Mouse (Mus musculus) megakaryocyte, embryonic 14.5 days (primary cell): Measurements from ENCODE around the gene Metap2. TPM values are rescaled to one million over a fixed set of nuclear protein-coding genes. Genes with fewer than 3 reads are reported as not detected.
A peak's percentile ranks its signal among the peaks of the same experiment; 100 is the strongest.
"Not testable (repeated sequence)": the region's sequence is repeated elsewhere in the genome, so short reads cannot be mapped to it uniquely, and the experiment has no call there.

ENCODE experiments used
- H3K27me3 ChIP-seq: replicated peaks from 2 replicates; pipeline ENCODE3; 2012; ENCODE audit warnings: inconsistent platforms
- H3K36me3 ChIP-seq: replicated peaks from 2 replicates; pipeline ENCODE3; 2012; ENCODE audit warnings: low read length, inconsistent platforms, mixed read lengths
- H3K4me1 ChIP-seq: 2 replicates; pipeline ENCODE4 v1.6.1; 2012; ENCODE audit warnings: inconsistent platforms
- H3K4me3 ChIP-seq: replicated peaks from 2 replicates; pipeline ENCODE3; 2012; ENCODE audit warnings: moderate library complexity, mild to moderate bottlenecking, inconsistent platforms
- H3K9me3 ChIP-seq: 2 replicates; pipeline ENCODE4 v1.6.1; 2012; ENCODE audit warnings: inconsistent platforms
- FLI1 ChIP-seq: IDR thresholded peaks from 2 replicates; pipeline ENCODE4 v1.6.1; 2012; ENCODE audit warnings: low read length, inconsistent platforms, mixed read lengths
- GATA1 ChIP-seq: IDR thresholded peaks from 3 replicates; pipeline ENCODE4 v1.6.1; 2012; ENCODE audit warnings: mixed read lengths, low read length, inconsistent platforms, borderline replicate concordance
- polyA plus RNA-seq: library from polyadenylated mRNA; stranded (reverse); fragments of >175 nt; gene quantifications from 2 replicates; pipeline ENCODE4 v1.2.3, GENCODE M21; 2012; ENCODE audit warnings: low replicate concordance; ENCODE audit not compliant: insufficient read depth

The Metap2 gene
- polyA plus RNA-seq, 1 experiment, result 494 TPM

- no peaks in the 10 kb centered on the region for H3K36me3 ChIP-seq
- H3K4me3 ChIP-seq, result peak within 1 kb of the TSS; percentile 83
- H3K9me3 ChIP-seq, result no peaks in the 10 kb centered on the region
- H3K27me3 ChIP-seq, result peaks cover 20% of the 10 kb centered on the region
- no peak for TF ChIP-seq FLI1
- no peak for TF ChIP-seq GATA1
- peaks cover 34% of the 10 kb centered on the region for H3K4me1 ChIP-seq
Measured at GRCm38 (mm10) chr10:93830931-93831729, 65.8 kb downstream of the Metap2 start, which contains the start of gene Usp44. Usp44 (plus strand) TSS chr10:93831555.

GRCm38 (mm10) chr10:93829898-93830831 lies 66.7 kb downstream of the Metap2 start:
- Histone ChIP-seq H3K27me3 (peaks cover 20% of the 10 kb centered on the region), H3K4me1 (peaks cover 34% of the 10 kb centered on the region), H3K4me3 (no peak overlapping the region), H3K36me3 (no peaks in the 10 kb centered on the region), H3K9me3 (no peaks in the 10 kb centered on the region)
- no peak for TF ChIP-seq FLI1
- TF ChIP-seq GATA1, result no peak

GRCm38 (mm10) chr10:93818661-93819060 lies 78.2 kb downstream of the Metap2 start:
- peaks cover 2% of the 10 kb centered on the region for H3K27me3 ChIP-seq
- no peak overlapping the region for H3K4me3 ChIP-seq
- TF ChIP-seq FLI1, result no peak
- TF ChIP-seq GATA1, result no peak
- no peaks in the 10 kb centered on the region for H3K36me3 ChIP-seq
- H3K4me1 ChIP-seq, result peaks cover 7% of the 10 kb centered on the region
- H3K9me3 ChIP-seq, result peaks cover 10% of the 10 kb centered on the region

- H3K9me3 ChIP-seq, result peaks cover 10% of the 10 kb centered on the region
- peaks cover 5% of the 10 kb centered on the region for H3K4me1 ChIP-seq
- TF ChIP-seq GATA1, result no peak
- H3K36me3 ChIP-seq, result no peaks in the 10 kb centered on the region
- peaks cover 4% of the 10 kb centered on the region for H3K27me3 ChIP-seq
- H3K4me3 ChIP-seq, result no peak overlapping the region
Measured at GRCm38 (mm10) chr10:93813755-93814154, 83.1 kb downstream of the Metap2 start.

- H3K4me3 ChIP-seq, result peak overlapping the region; percentile 75
- H3K9me3 ChIP-seq, result peaks cover 10% of the 10 kb centered on the region
Measured at GRCm38 (mm10) chr10:93812774-93813415, 84.0 kb downstream of the Metap2 start.

GRCm38 (mm10) chr10:93812098-93812497 lies 84.8 kb downstream of the Metap2 start:
- peaks cover 10% of the 10 kb centered on the region for H3K9me3 ChIP-seq
- H3K27me3 ChIP-seq, result peaks cover 4% of the 10 kb centered on the region
- no peaks in the 10 kb centered on the region for H3K4me1 ChIP-seq
- no peaks in the 10 kb centered on the region for H3K36me3 ChIP-seq
- TF ChIP-seq GATA1 (no peak), FLI1 (no peak)
- no peak overlapping the region for H3K4me3 ChIP-seq

More at GRCm38 (mm10) chr10:93812774-93813415, 84.0 kb downstream of the Metap2 start:
- no peaks in the 10 kb centered on the region for H3K36me3 ChIP-seq
- no peak for TF ChIP-seq FLI1
- TF ChIP-seq GATA1, result no peak
- H3K27me3 ChIP-seq, result peaks cover 4% of the 10 kb centered on the region
- H3K4me1 ChIP-seq, result no peaks in the 10 kb centered on the region

GRCm38 (mm10) chr10:93810590-93811185 lies 86.2 kb downstream of the Metap2 start:
- Histone ChIP-seq H3K9me3 (peaks cover 10% of the 10 kb centered on the region), H3K4me3 (no peak overlapping the region), H3K4me1 (no peaks in the 10 kb centered on the region), H3K27me3 (peaks cover 4% of the 10 kb centered on the region), H3K36me3 (no peaks in the 10 kb centered on the region)
- TF ChIP-seq GATA1 (no peak), FLI1 (no peak)

GRCm38 (mm10) chr10:93809438-93809837 lies 87.5 kb downstream of the Metap2 start:
- H3K27me3 ChIP-seq, H3K9me3 ChIP-seq, H3K36me3 ChIP-seq, H3K4me3 ChIP-seq, H3K4me1 ChIP-seq: not testable (repeated sequence)

Other genes starting within 250 kb of the Metap2 start
- gene Usp44, start 65.5 kb downstream of the Metap2 start, polyA plus RNA-seq, result not detected in 2 replicates
- gene Vezt, start 138.7 kb upstream of the Metap2 start, polyA plus RNA-seq, result 1.6 and 1.7 TPM in 2 replicates
- gene Fgd6, start 138.9 kb upstream of the Metap2 start, polyA plus RNA-seq, result 0.01 TPM in 1 of 2 replicates, not detected in the other